ENCODE assay signal across 8 mouse cellular contexts in genomic region chr2:122302574-122303241, GRCm38 (mm10). TPM values are rescaled to one million over a fixed set of nuclear protein-coding genes. Genes with fewer than 3 reads are reported as not detected.
DNase-seq lines count a peak whose midpoint lies in the region; ATAC-seq and TF ChIP-seq lines count a peak whose summit lies in the region.

No protein-coding gene starts in this region.

- ATAC-seq in liver, embryonic 12.5 days = no peak
- peak; percentile 79 for ATAC-seq in erythroblast, adult 5-6 weeks (replicated peaks; ENCODE audit: low FRiP score, poor library complexity, severe bottlenecking)
- ATAC-seq in monocyte, adult 5-6 weeks (replicated peaks; ENCODE audit: insufficient number of reproducible peaks, low FRiP score, low TSS enrichment, poor library complexity, severe bottlenecking) = 0 out of 2 replicates have a peak, but pooled peaks have one; percentile 33
- no peak for ATAC-seq in stomach, postnatal 0 days (ENCODE audit: low FRiP score, low TSS enrichment)

- WGBS in liver, embryonic 12.5 days (ENCODE audit: insufficient replicate concordance) = 6% methylated on average over 9 of the region's 9 CpGs
- 11% methylated on average over 9 of the region's 9 CpGs for WGBS in stomach, postnatal 0 days

- TF ChIP-seq EP300 in stomach, postnatal 0 days (optimal IDR thresholded peaks at IDR 0.05) = no peak

- TF ChIP-seq CTCF in stomach, postnatal 0 days (IDR thresholded peaks at IDR 0.05; ENCODE audit: low read depth) = peak; percentile 73

- DNase-seq in liver = peak; percentile 71
- DNase-seq in brain, adult 2 months (ENCODE audit: low read depth, low spot score) = peak; percentile 82
- peak; percentile 86 for DNase-seq in induced T-regulatory cell, adult 2 months (ENCODE audit: low read depth)
- DNase-seq in left cerebral cortex, postnatal 4 days = peak; percentile 70
- peak; percentile 87 for DNase-seq in stomach, postnatal 0 days (ENCODE audit: low spot score)

- no peaks in the 10 kb centered on the region for H3K36me3 ChIP-seq in liver, embryonic 12.5 days
- no peaks in the 10 kb centered on the region for H3K36me3 ChIP-seq in stomach, postnatal 0 days (ENCODE audit: control insufficient read depth, insufficient read depth, low read length)

- peaks cover 100% of the 10 kb centered on the region for H3K27me3 ChIP-seq in liver, embryonic 12.5 days (replicated peaks)
- H3K27me3 ChIP-seq in stomach, postnatal 0 days (ENCODE audit: control insufficient read depth, insufficient read depth, low read length) = peaks cover 22% of the 10 kb centered on the region; the same call in 1 of the 2 replicates

- H3K9ac ChIP-seq in liver, embryonic 12.5 days = no peak overlapping the region
- no peak overlapping the region for H3K9ac ChIP-seq in stomach, postnatal 0 days (ENCODE audit: low read length)

- H3K4me1 ChIP-seq in liver, embryonic 12.5 days = peaks cover 9% of the 10 kb centered on the region
- no peaks in the 10 kb centered on the region; the same call in 1 of the 2 replicates for H3K4me1 ChIP-seq in stomach, postnatal 0 days (replicated peaks; ENCODE audit: control insufficient read depth, insufficient read depth)

- no peaks in the 10 kb centered on the region for H3K9me3 ChIP-seq in liver, embryonic 12.5 days (replicated peaks)
- no peaks in the 10 kb centered on the region for H3K9me3 ChIP-seq in stomach, postnatal 0 days (ENCODE audit: control insufficient read depth, low read length)

- no peak overlapping the region for H3K27ac ChIP-seq in liver, embryonic 12.5 days
- no peak overlapping the region for H3K27ac ChIP-seq in stomach, postnatal 0 days (replicated peaks)

- intact Hi-C loops in left cerebral cortex, postnatal 4 days (cut with DNase I) = loop anchor here (5.0 kb wide), 1 partner anchor 110 kb away; no protein-coding TSS in a partner anchor

- H3K4me2 ChIP-seq in liver, embryonic 12.5 days = no peak overlapping the region
- H3K4me2 ChIP-seq in stomach, postnatal 0 days (replicated peaks; ENCODE audit: low read depth) = no peak overlapping the region

- H3K4me3 ChIP-seq in liver, embryonic 12.5 days = no peak overlapping the region
- H3K4me3 ChIP-seq in stomach, postnatal 0 days (ENCODE audit: low read depth, low read length) = no peak overlapping the region

RNA-seq across cellular contexts. Expression of gene Duoxa2, which starts 4.0 kb away (rescaled TPM):
- polyA plus RNA-seq in liver, embryonic 12.5 days (2016; fragmentation: Nextera tagmentation; extraction: Ambion mirVana) = not detected in 2 replicates
- total RNA-seq in erythroblast, adult 5-6 weeks (2015; ENCODE audit: low replicate concordance) = not detected in 2 replicates
- total RNA-seq in erythroblast, adult 5-6 weeks (2017; ENCODE audit: low replicate concordance) = not detected in 2 replicates
- total RNA-seq in left cerebral cortex, postnatal 4 days (2021) = under 1 TPM; 0.36 to 0.40 TPM
- total RNA-seq in monocyte, adult 5-6 weeks (2017) = not detected in 3 replicates
- 98.8 and 101 TPM in 2 replicates for polyA plus RNA-seq in stomach, postnatal 0 days (2015; fragmentation: Nextera tagmentation; extraction: Ambion mirVana)

RNA-seq across cellular contexts. Expression of gene Duox2, which starts 4.5 kb away (rescaled TPM):
- polyA plus RNA-seq in liver, embryonic 12.5 days (2016; fragmentation: Nextera tagmentation; extraction: Ambion mirVana) = not detected in 2 replicates
- not detected in 2 replicates for total RNA-seq in erythroblast, adult 5-6 weeks (2015; ENCODE audit: low replicate concordance)
- total RNA-seq in erythroblast, adult 5-6 weeks (2017; ENCODE audit: low replicate concordance) = not detected in 2 replicates
- under 1 TPM; 0.22 to 0.58 TPM for total RNA-seq in left cerebral cortex, postnatal 4 days (2021)
- not detected in 3 replicates for total RNA-seq in monocyte, adult 5-6 weeks (2017)
- polyA plus RNA-seq in stomach, postnatal 0 days (2015; fragmentation: Nextera tagmentation; extraction: Ambion mirVana) = 15.2 and 17.2 TPM in 2 replicates

RNA-seq across cellular contexts. Expression of gene Duoxa1, which starts 10.8 kb away (rescaled TPM):
- not detected in 2 replicates for polyA plus RNA-seq in liver, embryonic 12.5 days (2016; fragmentation: Nextera tagmentation; extraction: Ambion mirVana)
- 0.77 TPM in 1 of 2 replicates, not detected in the other for total RNA-seq in erythroblast, adult 5-6 weeks (2015; ENCODE audit: low replicate concordance)
- total RNA-seq in erythroblast, adult 5-6 weeks (2017; ENCODE audit: low replicate concordance) = not detected in 2 replicates
- total RNA-seq in left cerebral cortex, postnatal 4 days (2021) = under 1 TPM; 0.40 to 0.66 TPM
- total RNA-seq in monocyte, adult 5-6 weeks (2017) = not detected in 3 replicates
- polyA plus RNA-seq in stomach, postnatal 0 days (2015; fragmentation: Nextera tagmentation; extraction: Ambion mirVana) = 17.3 and 19.4 TPM in 2 replicates

RNA-seq across cellular contexts. Expression of gene Duox1, which starts 12.8 kb away (rescaled TPM):
- polyA plus RNA-seq in liver, embryonic 12.5 days (2016; fragmentation: Nextera tagmentation; extraction: Ambion mirVana) = not detected in 2 replicates
- total RNA-seq in erythroblast, adult 5-6 weeks (2015; ENCODE audit: low replicate concordance) = not detected in 2 replicates
- 0.14 TPM in 1 of 2 replicates, not detected in the other for total RNA-seq in erythroblast, adult 5-6 weeks (2017; ENCODE audit: low replicate concordance)
- total RNA-seq in left cerebral cortex, postnatal 4 days (2021) = under 1 TPM; 0.12 to 0.36 TPM
- total RNA-seq in monocyte, adult 5-6 weeks (2017) = not detected in 3 replicates
- 3.5 and 4.3 TPM in 2 replicates for polyA plus RNA-seq in stomach, postnatal 0 days (2015; fragmentation: Nextera tagmentation; extraction: Ambion mirVana)

Comparison
In these comparisons a context has a peak if more than half of its experiments do, and no peak if none do; other contexts are left out.
1. ATAC-seq: peak in erythroblast, adult 5-6 weeks (single experiment) and monocyte, adult 5-6 weeks (single experiment); none in liver, embryonic 12.5 days (single experiment) and stomach, postnatal 0 days (single experiment).
2. Peak in every context shown above with its lines, with median percentiles within 50 percentile points of each other: DNase-seq.